Mouse (Mus musculus) liver, postnatal 0 days (tissue): Measurements from ENCODE around the gene St6galnac3.

Experiments used
- CTCF ChIP-seq: sonication (generic); IDR thresholded peaks from 2 replicates; pipeline ENCODE4 v1.5.1; 2016; ENCODE audit warnings: antibody characterized with exemption, low read depth
- EP300 ChIP-seq: IDR thresholded peaks from 2 replicates; pipeline ENCODE4 v1.6.1; 2016; ENCODE audit warnings: antibody characterized with exemption, low read depth, mild to moderate bottlenecking

DNA sequence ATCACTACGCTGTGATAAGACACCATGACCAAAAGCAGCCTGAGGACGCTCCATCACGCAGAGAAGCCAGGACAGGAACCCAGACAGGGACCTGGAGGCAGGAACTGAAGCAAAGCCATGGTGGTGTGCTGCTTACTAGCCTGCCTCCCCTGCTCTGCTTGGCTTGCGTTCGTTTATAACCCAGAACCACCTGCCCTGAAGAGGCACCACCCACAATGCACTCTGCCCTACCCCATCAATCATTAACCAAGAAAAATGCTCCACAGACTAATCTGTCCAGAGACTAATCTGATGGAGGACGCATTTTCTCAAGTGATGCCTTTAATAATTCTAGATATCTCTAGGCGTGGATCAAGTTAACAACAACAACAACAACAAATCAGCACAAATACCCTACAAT lies 106.0 kb downstream of the St6galnac3 start:
- TF ChIP-seq CTCF (no peak), EP300 (no peak)
